Mouse (Mus musculus) layer of hippocampus, postnatal 14 days (tissue): Measurements from ENCODE around the gene Lrrc4. TPM values are rescaled to one million over a fixed set of nuclear protein-coding genes. Genes with fewer than 3 reads are reported as not detected.

Experiments
- DNase-seq, 2 experiments: peaks; one replicate each; pipeline ENCODE4 v3.0.0; 2021 to 2022; ENCODE audit warnings: low spot score in 2 of 2, mixed read lengths in 1 of 2
- total RNA-seq, 2 experiments: library from RNA; stranded (reverse); gene quantifications; 2 replicates each; pipeline ENCODE4 v1.2.3; 2021

The Lrrc4 gene
- total RNA-seq, 2 experiments from 2014 or later: 67.6 to 70.8 TPM

- no peak for DNase-seq
Measured at GRCm38 (mm10) chr6:28685052-28685451, 146.5 kb downstream of the Lrrc4 start.

GRCm38 (mm10) chr6:28681521-28682457 lies 149.8 kb downstream of the Lrrc4 start:
- no peak for DNase-seq

GRCm38 (mm10) chr6:28680537-28680936 lies 151.0 kb downstream of the Lrrc4 start:
- no peak for DNase-seq

- DNase-seq: no peak
Measured at GRCm38 (mm10) chr6:28678896-28679295, 152.7 kb downstream of the Lrrc4 start.

- DNase-seq: no peak
Measured at GRCm38 (mm10) chr6:28674686-28675085, 156.9 kb downstream of the Lrrc4 start.

GRCm38 (mm10) chr6:28672388-28672787 lies 159.2 kb downstream of the Lrrc4 start:
- no peak for DNase-seq

- DNase-seq: no peak
Measured at GRCm38 (mm10) chr6:28669251-28669650, 162.3 kb downstream of the Lrrc4 start.

- no peak for DNase-seq
Measured at GRCm38 (mm10) chr6:28667586-28667985, 164.0 kb downstream of the Lrrc4 start.

- DNase-seq: no peak
Measured at GRCm38 (mm10) chr6:28664716-28665115, 166.8 kb downstream of the Lrrc4 start.

- DNase-seq: no peak
Measured at GRCm38 (mm10) chr6:28663670-28664069, 167.9 kb downstream of the Lrrc4 start.

- DNase-seq: no peak
Measured at GRCm38 (mm10) chr6:28663004-28663403, 168.5 kb downstream of the Lrrc4 start.

GRCm38 (mm10) chr6:28656511-28656910 lies 175.0 kb downstream of the Lrrc4 start:
- DNase-seq: no peak

- DNase-seq: no peak
Measured at GRCm38 (mm10) chr6:28645231-28645630, 186.3 kb downstream of the Lrrc4 start.

- no peak for DNase-seq
Measured at GRCm38 (mm10) chr6:28642909-28643308, 188.6 kb downstream of the Lrrc4 start.

GRCm38 (mm10) chr6:28640088-28640487 lies 191.5 kb downstream of the Lrrc4 start:
- no peak for DNase-seq

GRCm38 (mm10) chr6:28635531-28636348 lies 195.8 kb downstream of the Lrrc4 start:
- no peak for DNase-seq

- DNase-seq: no peak
Measured at GRCm38 (mm10) chr6:28635092-28635491, 196.5 kb downstream of the Lrrc4 start.

GRCm38 (mm10) chr6:28633656-28634055 lies 197.9 kb downstream of the Lrrc4 start:
- no peak for DNase-seq

- no peak for DNase-seq
Measured at GRCm38 (mm10) chr6:28633120-28633519, 198.4 kb downstream of the Lrrc4 start.

- no peak for DNase-seq
Measured at GRCm38 (mm10) chr6:28630926-28631325, 200.6 kb downstream of the Lrrc4 start.

- DNase-seq: no peak
Measured at GRCm38 (mm10) chr6:28629866-28630265, 201.7 kb downstream of the Lrrc4 start.

GRCm38 (mm10) chr6:28628408-28628807 lies 203.1 kb downstream of the Lrrc4 start:
- no peak for DNase-seq
